Mouse (Mus musculus) fat pad, adult 2 months (tissue): Measurements from ENCODE around the gene 2410002F23Rik.
"Not testable (repeated sequence)": the region's sequence is repeated elsewhere in the genome, so short reads cannot be mapped to it uniquely, and the experiment has no call there.

Source experiments
- DNase-seq: peaks from one replicate; pipeline ENCODE4 v3.0.0-alpha.2; 2011; ENCODE audit warnings: low read depth, low spot score; ENCODE audit errors: extremely low read depth

The 2410002F23Rik gene

GRCm38 (mm10) chr7:44246055-44246983, at the start of gene 2410002F23Rik, which contains the start of gene 1700028J19Rik:
Gene 2410002F23Rik, plus strand, starts transcription at chr7:44246722.
Gene 1700028J19Rik, minus strand, starts transcription at chr7:44246695.
- DNase-seq: peak; percentile 25

DNA sequence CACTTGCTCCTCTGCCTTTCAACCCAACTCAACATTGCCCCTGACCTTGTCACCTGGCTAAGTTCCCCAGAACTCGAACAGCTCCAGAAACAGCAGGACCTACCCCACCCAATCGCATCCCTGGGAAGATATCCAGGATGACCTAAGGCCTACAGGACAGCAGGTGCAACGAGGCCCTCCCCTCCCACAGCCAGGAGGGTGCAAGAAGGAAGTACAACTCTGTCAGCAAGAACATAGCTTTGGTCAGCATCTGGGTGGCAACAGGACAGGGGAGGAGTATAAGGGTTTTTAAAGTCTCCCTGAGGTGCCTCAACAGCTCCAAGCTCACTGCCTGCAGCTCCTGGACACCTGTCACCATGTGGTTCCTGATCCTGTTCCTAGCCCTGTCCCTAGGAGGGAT, 48.6 kb upstream of the 2410002F23Rik start, which contains the start of gene Klk1b3:
TSS of gene Klk1b3 (plus strand) at position 301 of the 400 bp plus-strand sequence.
- no peak for DNase-seq

- not testable (repeated sequence) for DNase-seq
Observed at GRCm38 (mm10) chr7:44207135-44207534, 39.4 kb upstream of the 2410002F23Rik start, which contains the start of gene Klk1b4. Gene Klk1b4, plus strand, starts transcription at chr7:44207435.

- no peak for DNase-seq
Observed at GRCm38 (mm10) chr7:44208307-44208706, 38.2 kb upstream of the 2410002F23Rik start.

DNA sequence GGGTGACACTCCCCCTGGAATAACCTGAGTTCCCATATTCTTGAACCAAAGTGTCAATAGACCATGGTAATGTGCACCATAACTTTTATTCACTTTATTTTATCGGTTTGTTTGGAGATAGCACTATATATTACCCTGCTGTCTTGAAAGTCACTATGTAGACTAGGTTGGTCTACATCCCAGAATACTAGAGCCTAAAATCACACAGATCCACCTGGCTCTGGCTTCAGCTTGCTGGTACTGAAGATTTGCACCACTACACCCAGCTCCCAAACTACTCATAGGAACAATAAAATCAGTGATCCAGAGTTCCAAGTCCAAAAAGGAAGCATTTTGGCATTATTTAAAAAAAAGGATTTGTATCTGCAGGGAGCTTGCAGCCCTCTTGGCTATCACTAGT, 30.9 kb upstream of the 2410002F23Rik start, which contains the start of gene Klk1b5:
TSS of gene Klk1b5 (plus strand) at position 301 of the 400 bp plus-strand sequence.
- DNase-seq: no peak

GRCm38 (mm10) chr7:44221601-44222000, 24.9 kb upstream of the 2410002F23Rik start:
- not testable (repeated sequence) for DNase-seq

DNA sequence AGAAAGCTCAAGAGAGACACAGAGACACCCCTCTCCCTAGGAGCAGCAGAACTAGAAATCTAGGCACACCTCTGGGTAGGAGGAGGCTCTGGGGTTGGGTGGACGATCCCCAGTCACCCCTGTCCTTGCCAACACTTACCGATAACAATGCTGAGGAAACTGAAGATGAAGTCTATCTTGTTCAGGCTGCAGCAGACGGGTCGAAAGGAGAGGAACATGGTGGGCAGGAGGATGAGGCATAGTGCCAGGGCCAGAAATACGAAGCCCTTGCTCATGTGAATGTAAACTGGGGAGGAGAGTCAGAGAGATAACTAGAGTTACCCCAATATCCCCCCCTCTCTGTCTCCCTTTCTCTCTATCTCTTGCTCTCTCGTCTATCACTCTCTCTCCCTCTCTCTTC, 24.2 kb upstream of the 2410002F23Rik start:
- DNase-seq: not testable (repeated sequence)

DNA sequence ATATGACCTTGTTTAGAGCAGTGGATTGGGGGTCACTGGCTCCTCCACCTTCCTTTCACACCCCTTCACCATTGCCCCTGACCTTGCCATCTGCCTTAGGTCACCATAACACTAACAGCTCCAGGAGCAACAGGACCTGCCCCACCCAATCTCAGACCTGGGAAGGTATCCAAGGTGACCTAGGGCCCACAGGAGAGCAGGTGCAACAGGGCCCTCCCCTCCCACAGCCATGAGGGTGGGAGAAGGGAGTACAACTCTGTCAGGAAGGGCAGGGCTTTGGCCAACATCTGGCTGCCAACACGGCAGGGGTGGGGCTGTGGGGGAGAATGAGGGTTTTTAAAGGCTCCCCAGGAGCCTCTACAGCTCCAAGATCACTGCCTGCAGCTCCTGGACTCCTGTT, 21.4 kb upstream of the 2410002F23Rik start, which contains the start of gene Klk1:
TSS of gene Klk1 (plus strand) at position 285 of the 400 bp plus-strand sequence.
- DNase-seq: no peak

GRCm38 (mm10) chr7:44235909-44236308, 10.6 kb upstream of the 2410002F23Rik start, which contains the start of gene Gm36864:
Gene Gm36864, plus strand, starts transcription at chr7:44236177.
- DNase-seq: no peak

DNA sequence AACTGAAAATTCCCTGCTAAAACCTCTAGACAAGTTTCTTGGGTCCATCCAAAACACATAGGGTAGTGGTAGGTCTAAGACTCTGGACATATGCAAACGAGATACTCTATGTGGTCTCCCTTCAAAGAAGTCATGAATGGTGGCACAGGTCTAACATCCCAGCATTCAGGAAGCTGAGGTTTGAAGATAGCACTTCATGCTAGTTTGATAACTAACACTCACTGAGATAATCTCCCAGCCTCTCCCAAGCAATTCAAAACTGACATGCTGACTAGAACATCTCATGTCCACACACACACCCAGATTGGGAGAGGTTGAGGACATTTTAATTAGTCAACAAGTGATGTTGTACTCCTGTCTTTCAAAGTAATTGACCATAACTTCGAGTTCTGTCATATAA, 6.6 kb upstream of the 2410002F23Rik start:
- DNase-seq: no peak

GRCm38 (mm10) chr7:44240712-44241111, 5.8 kb upstream of the 2410002F23Rik start:
- no peak for DNase-seq

- no peak for DNase-seq
Observed at GRCm38 (mm10) chr7:44241163-44241562, 5.4 kb upstream of the 2410002F23Rik start.

DNA sequence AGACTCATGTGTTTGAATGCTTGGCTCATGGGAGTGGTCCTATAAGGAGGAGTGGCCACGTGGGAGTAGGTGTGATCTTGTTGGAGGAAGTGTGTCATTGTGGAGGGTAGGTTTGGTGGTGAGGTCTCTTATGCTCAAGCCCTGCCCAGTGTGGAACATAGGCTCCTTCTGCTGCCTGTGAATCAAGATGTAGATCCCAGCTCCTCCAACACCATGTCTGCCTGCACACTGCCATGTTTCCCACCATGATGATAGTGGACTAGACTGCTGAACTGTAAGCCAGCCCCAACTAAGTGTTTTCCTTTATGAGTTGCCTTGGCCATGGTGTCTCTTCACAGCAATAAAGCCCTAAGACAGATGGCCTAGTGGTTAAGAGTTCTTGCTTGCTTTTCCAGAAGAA, 2.4 kb upstream of the 2410002F23Rik start:
- DNase-seq: no peak

GRCm38 (mm10) chr7:44246984-44247470, 505 bp downstream of the 2410002F23Rik start:
- no peak for DNase-seq

DNA sequence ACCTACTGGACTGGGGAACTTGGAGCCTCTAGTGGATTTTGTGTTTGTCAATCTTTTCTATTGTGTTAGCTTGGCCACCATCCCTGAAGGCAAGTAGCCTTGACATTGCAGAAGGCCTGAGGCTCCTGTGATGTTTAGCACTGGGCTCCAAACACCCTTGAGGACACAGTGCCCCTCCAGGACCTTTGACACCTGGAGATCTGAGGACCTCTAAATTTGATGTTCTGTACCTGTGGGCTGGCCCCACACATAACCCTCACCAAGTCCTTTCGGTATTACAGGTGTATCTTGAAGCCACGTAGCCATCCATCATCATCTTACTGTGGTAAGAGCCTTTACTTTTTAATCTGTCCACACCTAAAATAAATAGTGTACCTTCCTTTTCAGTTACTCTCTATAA, 1.4 kb downstream of the 2410002F23Rik start:
- no peak for DNase-seq

GRCm38 (mm10) chr7:44249248-44249647, 2.7 kb downstream of the 2410002F23Rik start:
- DNase-seq: no peak

DNA sequence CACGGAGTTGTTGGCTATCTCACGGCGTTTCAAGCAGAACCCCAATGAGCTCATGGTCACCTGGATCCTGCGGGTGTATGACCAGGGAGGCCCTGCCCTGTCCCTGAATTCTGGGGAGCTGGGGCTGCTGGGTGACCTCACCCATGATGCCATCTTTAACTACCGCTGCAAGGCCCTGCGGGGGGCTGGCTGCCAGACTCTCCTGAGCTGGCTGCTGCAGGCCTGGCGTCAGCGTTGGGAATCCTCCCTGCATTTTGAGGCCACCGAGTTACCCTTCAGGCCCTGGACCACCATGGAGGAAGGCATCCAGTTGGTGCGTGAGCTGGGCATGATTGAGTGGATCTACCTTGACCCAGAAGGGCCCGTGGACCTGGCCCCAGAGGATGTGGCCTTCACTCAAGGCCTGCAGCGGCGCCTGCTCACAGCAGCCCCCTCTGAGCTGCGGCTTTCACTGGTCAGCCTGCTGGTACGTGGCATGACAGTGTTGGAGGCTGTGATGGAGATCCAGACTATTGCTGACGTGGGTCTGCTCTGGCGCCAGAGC, 4.3 kb downstream of the 2410002F23Rik start:
- not testable (repeated sequence) for DNase-seq

GRCm38 (mm10) chr7:44253023-44253616, 6.6 kb downstream of the 2410002F23Rik start:
- DNase-seq: no peak

DNA sequence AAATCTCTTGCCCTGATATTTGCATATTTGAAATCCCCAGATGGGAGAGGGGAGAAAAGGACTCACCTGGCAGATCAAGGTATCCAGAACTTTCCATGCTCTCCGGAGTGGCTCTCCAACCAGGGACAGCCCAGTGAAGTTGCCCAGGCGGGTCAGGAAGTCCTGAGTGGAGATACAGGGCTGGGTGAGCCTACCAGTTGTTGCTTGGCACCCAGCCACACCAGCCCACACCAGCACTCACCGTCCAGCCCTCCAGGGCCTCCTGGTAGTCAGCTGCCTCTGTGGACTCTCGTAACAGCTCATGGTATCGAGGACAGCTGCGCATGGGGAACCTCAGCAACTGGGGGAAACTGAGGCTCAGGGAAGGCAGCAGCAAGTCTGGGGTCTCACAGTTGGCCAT, 8.4 kb downstream of the 2410002F23Rik start:
- DNase-seq: no peak

GRCm38 (mm10) chr7:44257278-44257677, 10.8 kb downstream of the 2410002F23Rik start, which contains the start of gene Acp4:
Gene Acp4, minus strand, starts transcription at chr7:44257378.
- DNase-seq: no peak

- DNase-seq: no peak
Observed at GRCm38 (mm10) chr7:44260410-44260809, 13.9 kb downstream of the 2410002F23Rik start.
